Mouse (Mus musculus): Measurements from ENCODE around the gene Siglec1. TPM values are rescaled to one million over a fixed set of nuclear protein-coding genes. Genes with fewer than 3 reads are reported as not detected.

The Siglec1 gene
- polyA plus RNA-seq, 1 experiment from 2014 or later: 0.13 TPM

- Histone ChIP-seq H3K4me3 (no peak overlapping the region), H3K9ac (no peak overlapping the region), H3K36me3 (peaks cover 51% of the 10 kb centered on the region), H3K27ac (no peak overlapping the region), H3K9me3 (no peaks in the 10 kb centered on the region), H3K27me3 (replicated peaks) (no peaks in the 10 kb centered on the region), H3K4me1 (no peaks in the 10 kb centered on the region), H3K4me2 (replicated peaks) (no peak overlapping the region)
- no peak for ATAC-seq (ENCODE audit: low FRiP score, low read depth)
- 93% methylated on average over 2 of the region's 2 CpGs for WGBS
These were observed 61.3 kb downstream of the Siglec1 start for GRCm38 (mm10) chr2:131025230-131025629.

Small RNA genes within 50 kb of the gene (microRNA-seq; reads per million reads assigned to microRNA genes)
- not detected for gene Mir6973b

Other genes starting within 250 kb of the Siglec1 start
- 86.6 and 95.0 TPM in 2 replicates for gene 4930402H24Rik, start 180.4 kb downstream of the Siglec1 start, polyA plus RNA-seq (2016; fragmentation: Nextera tagmentation; extraction: Ambion mirVana)
- 13.5 and 13.6 TPM in 2 replicates for gene Atrn, start 180.3 kb downstream of the Siglec1 start, polyA plus RNA-seq (2016; fragmentation: Nextera tagmentation; extraction: Ambion mirVana)
- gene Gfra4, start 43.7 kb downstream of the Siglec1 start, polyA plus RNA-seq (2016; fragmentation: Nextera tagmentation; extraction: Ambion mirVana): 9.6 and 11.9 TPM in 2 replicates
- gene Adam33, start 23.0 kb downstream of the Siglec1 start, polyA plus RNA-seq (2016; fragmentation: Nextera tagmentation; extraction: Ambion mirVana): 0.98 and 1.2 TPM in 2 replicates
- gene Hspa12b, start 40.5 kb upstream of the Siglec1 start, polyA plus RNA-seq (2016; fragmentation: Nextera tagmentation; extraction: Ambion mirVana): 6.1 and 6.9 TPM in 2 replicates
- gene Gm11037, start 46.7 kb upstream of the Siglec1 start, polyA plus RNA-seq (2016; fragmentation: Nextera tagmentation; extraction: Ambion mirVana): not detected in 2 replicates
- 98.8 and 104 TPM in 2 replicates for gene 1700037H04Rik, start 73.3 kb upstream of the Siglec1 start, polyA plus RNA-seq (2016; fragmentation: Nextera tagmentation; extraction: Ambion mirVana)
- 19.3 and 21.1 TPM in 2 replicates for gene Cenpb, start 93.3 kb upstream of the Siglec1 start, polyA plus RNA-seq (2016; fragmentation: Nextera tagmentation; extraction: Ambion mirVana)
- 97.0 and 99.5 TPM in 2 replicates for gene Cdc25b, start 100.2 kb upstream of the Siglec1 start, polyA plus RNA-seq (2016; fragmentation: Nextera tagmentation; extraction: Ambion mirVana)
- 9.0 and 9.3 TPM in 2 replicates for gene Spef1, start 100.5 kb upstream of the Siglec1 start, polyA plus RNA-seq (2016; fragmentation: Nextera tagmentation; extraction: Ambion mirVana)
- gene Ap5s1, start 120.3 kb upstream of the Siglec1 start, polyA plus RNA-seq (2016; fragmentation: Nextera tagmentation; extraction: Ambion mirVana): 30.7 and 36.3 TPM in 2 replicates
- 9.5 and 10.3 TPM in 2 replicates for gene Mavs, start 147.3 kb upstream of the Siglec1 start, polyA plus RNA-seq (2016; fragmentation: Nextera tagmentation; extraction: Ambion mirVana)
- 55.3 and 56.1 TPM in 2 replicates for gene Pank2, start 175.7 kb upstream of the Siglec1 start, polyA plus RNA-seq (2016; fragmentation: Nextera tagmentation; extraction: Ambion mirVana)